Mouse (Mus musculus) kidney, adult 9 months (tissue): Measurements from ENCODE around the gene Guk1.
A peak's percentile ranks its signal among the peaks of the same experiment; 100 is the strongest.
"Not testable (repeated sequence)": the region's sequence is repeated elsewhere in the genome, so short reads cannot be mapped to it uniquely, and the experiment has no call there.

Experiments used
- DNase-seq: peaks from one replicate; pipeline ENCODE4 v3.0.0; 2022

Gene Guk1

DNA sequence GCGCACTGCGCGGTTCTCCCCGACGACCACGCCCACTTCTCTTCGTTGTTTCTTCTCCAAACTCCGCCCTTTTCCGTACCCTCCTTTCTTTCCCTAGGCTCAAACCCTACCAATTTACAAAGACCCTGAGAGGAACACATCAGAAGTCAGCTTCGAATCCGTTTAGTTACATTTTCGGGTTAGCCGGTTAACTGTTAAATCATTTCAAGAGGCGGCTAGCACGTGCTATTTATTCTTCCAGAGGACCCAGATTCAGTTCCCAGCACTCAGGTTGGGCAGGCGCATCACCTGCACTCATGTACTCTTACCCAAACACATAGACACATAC lies at the start of gene Guk1:
TSS of gene Guk1 (minus strand) at position 154 of the 328 bp plus-strand sequence.
- DNase-seq: no peak

- no peak for DNase-seq
Observed at GRCm38 (mm10) chr11:59239796-59240195, 47.8 kb upstream of the Guk1 start.

GRCm38 (mm10) chr11:59239428-59239785 lies 47.4 kb upstream of the Guk1 start:
- no peak for DNase-seq

- peak; percentile 77 for DNase-seq
Observed at GRCm38 (mm10) chr11:59238525-59239427, 46.8 kb upstream of the Guk1 start.

- no peak for DNase-seq
Observed at GRCm38 (mm10) chr11:59232797-59233196, 40.8 kb upstream of the Guk1 start.

DNA sequence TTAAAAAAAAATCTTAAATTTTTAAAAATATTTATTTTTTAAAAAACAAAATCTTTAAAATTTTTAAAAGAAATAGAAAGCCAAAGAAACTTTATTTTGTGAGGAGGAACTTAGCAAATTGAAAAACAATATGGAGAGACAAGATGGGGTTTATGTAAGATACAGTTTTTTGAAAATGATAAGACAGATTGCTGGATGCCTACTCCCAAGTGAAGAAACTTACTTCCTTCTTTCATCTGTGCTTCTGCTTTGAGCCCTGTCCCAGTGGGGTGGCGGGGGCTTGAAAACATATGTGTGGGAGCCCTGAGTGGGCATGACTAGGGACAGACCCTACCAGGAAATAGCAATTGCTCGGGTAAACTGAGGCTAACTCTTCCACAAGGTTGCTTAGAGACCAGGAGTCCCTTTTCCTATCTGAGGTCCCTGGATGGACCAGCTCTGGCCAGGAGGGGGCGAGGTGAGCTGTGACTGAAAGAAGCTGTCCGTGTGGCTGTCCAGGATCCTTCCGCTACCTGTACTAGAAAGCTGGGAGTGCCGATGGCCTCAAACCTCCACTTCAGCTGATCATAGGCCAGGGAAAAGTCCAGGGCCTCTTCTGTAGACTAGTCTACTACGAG lies 38.2 kb upstream of the Guk1 start:
- peak; percentile 81 for DNase-seq

DNA sequence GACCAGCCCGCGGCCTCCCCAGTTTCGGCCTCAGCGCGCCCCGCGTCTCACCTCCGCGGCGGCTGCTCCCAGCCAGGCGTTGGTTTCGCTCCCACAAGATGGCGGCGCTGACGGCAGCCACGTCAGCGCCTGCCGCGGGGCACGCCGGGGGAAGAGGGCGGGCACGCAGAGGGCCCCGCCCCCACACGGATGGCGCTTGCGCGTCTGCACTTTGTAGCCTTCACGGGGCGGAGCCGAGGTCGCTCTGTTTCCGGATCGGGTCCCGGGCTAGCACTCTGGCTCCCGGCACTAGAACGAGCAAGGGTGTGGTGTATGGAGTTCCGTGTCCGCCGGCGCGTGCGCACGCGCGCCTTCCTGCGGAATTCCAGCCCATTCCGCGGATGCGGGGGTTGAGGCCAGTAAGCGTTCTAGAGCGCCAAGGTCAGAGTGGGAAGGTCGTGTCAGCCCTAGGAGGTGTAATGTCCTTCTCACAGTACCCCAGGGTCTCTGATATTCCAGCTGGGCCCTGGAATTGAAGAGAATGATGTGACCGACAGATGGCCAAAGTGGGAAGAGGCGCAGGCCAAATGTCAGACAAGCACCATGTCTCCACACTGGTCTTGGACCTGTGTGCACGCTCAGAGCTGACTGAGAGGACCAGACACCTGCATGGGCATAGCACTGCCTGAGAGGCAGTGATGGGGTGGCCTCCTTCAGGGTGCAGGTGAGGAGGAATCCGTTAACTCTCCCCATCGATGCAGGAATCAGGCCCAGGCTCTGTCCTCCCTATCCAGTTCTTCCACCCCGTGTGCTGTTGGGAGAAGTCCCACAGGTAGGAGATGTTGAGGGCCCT lies 36.3 kb upstream of the Guk1 start, which contains the start of gene Arf1:
TSS of gene Arf1 (minus strand) at position 149 of the 832 bp plus-strand sequence.
- DNase-seq: peak; percentile 98

DNA sequence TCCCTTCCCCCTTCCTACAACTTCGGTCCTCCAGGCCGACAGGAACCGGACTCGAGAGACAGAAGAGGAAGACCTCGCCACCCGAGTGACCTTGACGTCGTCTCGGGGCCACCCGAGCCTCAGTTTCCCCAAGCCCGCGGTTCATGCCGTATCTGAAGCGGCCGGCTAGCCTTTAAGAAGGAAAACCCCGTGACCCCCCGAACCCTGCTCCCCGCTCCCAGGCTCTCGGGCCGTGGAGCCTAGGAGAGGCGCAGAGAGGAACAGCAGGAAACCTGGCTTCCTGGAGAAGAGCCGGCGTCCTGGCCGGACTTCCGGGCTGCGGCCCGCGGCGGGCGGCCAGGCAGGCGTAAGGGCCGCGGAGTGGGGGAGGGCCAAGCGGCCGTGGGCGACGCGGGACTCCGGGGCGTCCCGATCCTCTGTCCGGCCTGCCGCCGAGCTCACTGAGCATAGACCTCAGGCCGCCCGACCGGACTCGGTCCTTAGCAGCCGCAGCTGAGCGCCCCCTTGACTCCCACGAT lies 35.7 kb upstream of the Guk1 start:
- DNase-seq: peak; percentile 49

DNA sequence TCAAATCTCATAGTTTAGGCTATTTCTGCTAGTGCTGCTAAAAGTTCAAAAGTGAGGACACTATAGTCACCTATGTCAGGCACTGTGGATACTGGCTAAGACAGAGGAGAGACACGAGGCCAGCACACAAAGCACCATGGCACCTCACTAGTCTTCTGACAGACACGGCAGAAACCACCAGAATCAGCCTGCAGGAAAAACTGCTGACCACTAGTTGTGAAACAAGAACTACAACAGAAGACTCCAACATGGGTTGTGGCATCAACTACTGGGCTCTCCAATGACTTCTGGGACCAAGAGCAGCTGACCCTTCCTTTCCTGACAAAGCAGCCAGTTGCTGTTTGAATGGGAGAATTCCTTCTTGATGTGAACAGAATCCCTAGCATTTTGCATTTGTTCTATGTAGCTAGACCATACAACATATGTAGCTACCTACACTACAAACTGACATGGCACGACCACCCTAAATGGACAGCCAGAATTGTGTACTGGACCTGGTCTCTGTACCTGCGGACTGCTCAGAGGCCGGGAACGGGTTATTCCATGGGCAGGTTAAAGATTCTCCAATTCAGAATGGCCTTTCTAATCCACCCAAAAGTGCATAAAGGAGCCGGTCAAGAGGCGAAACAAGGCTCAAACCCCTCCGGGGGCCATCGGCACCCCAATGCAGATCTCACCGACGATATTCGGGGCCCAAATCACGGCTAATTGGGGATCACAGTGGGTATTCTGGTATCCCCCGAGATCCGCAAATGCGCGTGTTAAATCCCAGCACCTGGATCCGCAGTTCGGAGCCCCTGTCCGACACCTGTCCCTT lies 35.0 kb upstream of the Guk1 start:
- DNase-seq: peak; percentile 67

DNA sequence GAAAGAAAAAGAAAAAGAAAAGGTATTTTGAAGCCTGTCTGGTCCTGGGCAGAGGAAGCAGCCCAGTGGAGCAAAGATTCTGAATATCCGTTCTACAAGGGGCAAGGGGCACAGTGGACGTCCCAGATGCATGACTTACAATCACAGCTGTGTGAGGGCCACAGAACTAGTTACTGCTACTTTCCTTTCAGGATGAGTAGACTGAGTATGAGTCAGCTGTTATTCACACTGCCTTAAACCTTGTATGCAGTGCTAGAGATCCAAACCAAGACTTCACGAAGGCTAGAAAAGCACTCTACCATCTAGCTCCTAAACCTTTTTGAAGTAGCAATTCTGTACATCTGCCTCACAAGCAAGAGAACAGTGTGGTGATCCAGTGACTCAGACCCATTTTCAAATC lies 34.2 kb upstream of the Guk1 start:
- peak; percentile 25 for DNase-seq

DNA sequence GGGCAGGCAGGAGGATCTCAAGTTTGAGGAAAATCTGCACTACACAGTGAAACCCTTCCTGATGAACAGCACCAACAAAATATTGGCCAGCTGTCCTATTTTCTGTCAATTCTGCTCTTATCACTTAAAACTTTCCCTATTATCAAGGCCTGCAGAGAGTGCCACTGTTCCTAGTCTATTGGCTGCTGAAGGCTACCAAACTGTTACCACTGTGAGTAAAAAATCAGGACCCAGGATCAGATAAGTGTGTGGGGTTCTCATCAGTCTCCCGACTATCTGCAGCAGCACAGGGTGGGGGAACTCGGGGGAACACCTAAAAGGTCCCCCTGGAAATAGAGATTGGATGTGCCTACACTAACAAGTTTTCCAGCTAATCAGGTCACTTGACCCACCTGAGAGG lies 33.2 kb upstream of the Guk1 start:
- DNase-seq: no peak

DNA sequence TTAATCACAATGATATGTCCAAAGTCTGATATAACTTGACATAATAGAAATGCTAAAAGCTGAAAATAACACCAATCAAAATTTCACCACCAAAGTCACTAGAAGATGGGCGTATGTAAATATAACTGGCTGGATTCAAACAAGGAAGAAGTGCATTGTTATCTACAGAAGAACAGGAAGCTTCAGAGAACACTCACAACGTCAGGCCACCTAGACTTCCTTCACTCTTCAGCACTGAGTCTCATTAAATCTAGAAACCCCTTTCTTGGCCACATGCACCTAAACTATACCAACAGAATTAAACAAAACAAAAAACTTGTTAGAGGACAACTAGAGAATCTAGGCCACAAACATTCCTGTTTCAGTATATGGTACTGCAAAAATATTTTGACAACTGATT lies 32.5 kb upstream of the Guk1 start:
- no peak for DNase-seq

- DNase-seq: no peak
Observed at GRCm38 (mm10) chr11:59224025-59224424, 32.0 kb upstream of the Guk1 start.

GRCm38 (mm10) chr11:59222306-59222705 lies 30.3 kb upstream of the Guk1 start:
- DNase-seq: no peak

DNA sequence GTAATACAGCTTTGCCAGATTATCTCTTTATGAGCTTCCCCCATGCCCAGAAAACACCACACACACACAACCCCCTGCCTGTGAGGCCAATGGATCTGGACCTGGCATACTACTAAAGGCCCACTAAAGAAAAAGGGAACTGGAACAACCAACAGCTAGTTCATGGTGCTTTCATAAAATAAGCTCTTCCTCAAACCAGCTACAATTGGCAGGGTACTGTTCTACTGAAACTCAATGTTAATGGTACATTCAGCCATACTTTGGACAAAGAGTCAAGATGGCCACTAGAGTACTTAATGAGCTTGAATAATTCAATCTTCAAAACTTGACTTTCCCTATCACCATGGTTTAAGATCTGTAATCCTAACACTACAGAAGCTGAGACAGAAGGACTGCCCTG lies 29.6 kb upstream of the Guk1 start:
- DNase-seq: no peak

GRCm38 (mm10) chr11:59219064-59219463 lies 27.1 kb upstream of the Guk1 start:
- no peak for DNase-seq

- peak; percentile 73 for DNase-seq
Observed at GRCm38 (mm10) chr11:59218389-59218998, 26.5 kb upstream of the Guk1 start.

DNA sequence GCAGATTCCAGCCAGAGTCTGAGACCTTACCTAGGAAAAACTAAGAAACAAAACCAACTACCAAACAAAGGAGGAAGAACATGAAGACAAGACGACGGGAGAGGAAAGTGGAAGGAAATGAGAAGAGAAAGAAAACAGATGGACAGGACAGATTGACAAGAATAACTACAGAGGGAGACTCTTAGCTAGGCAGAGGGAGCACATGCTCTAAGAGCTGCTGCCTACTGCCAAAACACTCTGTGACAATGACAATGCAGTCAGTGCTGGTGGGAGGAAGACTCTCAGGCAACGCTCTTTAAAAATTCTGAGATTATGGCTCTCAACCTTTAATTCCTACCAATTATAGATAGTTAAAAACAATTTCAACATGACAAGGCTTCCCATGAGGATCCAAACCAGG lies 24.9 kb upstream of the Guk1 start:
- no peak for DNase-seq

DNA sequence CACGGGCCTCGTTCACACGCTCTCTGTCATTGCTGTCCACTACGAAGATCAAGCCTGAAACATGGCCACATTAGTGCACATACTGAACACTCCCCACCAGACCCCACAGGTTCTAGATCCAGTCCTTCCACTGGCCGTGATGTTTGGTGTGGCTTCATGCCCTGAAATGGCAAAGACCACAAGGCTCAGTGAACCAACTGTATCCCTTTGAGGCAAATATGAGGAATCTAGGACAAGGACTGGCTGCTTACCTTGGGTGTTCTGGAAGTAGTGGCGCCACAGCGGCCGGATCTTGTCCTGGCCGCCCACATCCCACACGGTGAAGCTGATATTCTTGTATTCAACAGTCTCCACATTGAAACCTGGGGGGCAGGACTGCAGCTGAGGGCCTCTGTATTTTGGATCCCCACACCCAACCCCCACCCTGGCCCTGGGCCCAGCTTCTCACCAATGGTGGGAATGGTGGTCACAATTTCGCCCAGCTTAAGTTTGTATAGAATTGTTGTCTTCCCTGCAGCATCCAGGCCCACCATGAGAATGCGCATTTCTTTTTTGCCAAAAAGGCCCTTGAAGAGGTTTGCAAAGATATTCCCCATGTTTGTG lies 21.0 kb upstream of the Guk1 start:
- peak; percentile 18 for DNase-seq

GRCm38 (mm10) chr11:59212320-59212719 lies 20.3 kb upstream of the Guk1 start:
- DNase-seq: peak; percentile 21

GRCm38 (mm10) chr11:59211561-59211960 lies 19.5 kb upstream of the Guk1 start:
- DNase-seq: not testable (repeated sequence)

- DNase-seq: no peak
Observed at GRCm38 (mm10) chr11:59210020-59210419, 18.0 kb upstream of the Guk1 start.
